Mouse (Mus musculus): ENCODE results near the gene Olfr658. TPM values are rescaled to one million over a fixed set of nuclear protein-coding genes. Genes with fewer than 3 reads are reported as not detected.

Olfr658 gene
- 0.06 TPM in 1 of 2 replicates, not detected in the other for polyA plus RNA-seq (2012; rRNA removed)

- 30% methylated on average over 21 of the region's 22 CpGs for WGBS
- H3K27me3 ChIP-seq (ENCODE audit: control insufficient read depth, insufficient read depth, low read length): no peaks in the 10 kb centered on the region
- H3K27ac ChIP-seq (ENCODE audit: insufficient read depth, low read depth, low read length): no peak within 1 kb of the TSS
- peak within 1 kb of the TSS; percentile 50 for H3K4me3 ChIP-seq (ENCODE audit: low read depth, low read length)
- H3K4me1 ChIP-seq (ENCODE audit: control insufficient read depth, insufficient read depth, insufficient read length, low read length): peaks cover 2% of the 10 kb centered on the region; the same call in 1 of the 2 replicates
- no peaks in the 10 kb centered on the region for H3K36me3 ChIP-seq (ENCODE audit: control insufficient read depth, insufficient read depth, low read length)
- TF ChIP-seq CTCF (IDR thresholded peaks at IDR 0.05; ENCODE audit: extremely low read depth, insufficient read length, insufficient replicate concordance, low read depth, low read length) (peak; percentile 35; the same call in 1 of the 2 replicates), POLR2A (IDR thresholded peaks at IDR 0.05; ENCODE audit: low read depth, low read length) (no peak)
These were observed at the start of gene Olfr658 for GRCm38 (mm10) chr7:104646841-104647482. Gene Olfr658 (minus strand): TSS chr7:104647305.

- WGBS: 86% methylated on average over 2 of the region's 2 CpGs
- no peaks in the 10 kb centered on the region for H3K4me1 ChIP-seq (ENCODE audit: control insufficient read depth, insufficient read depth, insufficient read length, low read length)
- no peak within 1 kb of the TSS for H3K27ac ChIP-seq (ENCODE audit: insufficient read depth, low read depth, low read length)
- no peak for TF ChIP-seq CTCF (IDR thresholded peaks at IDR 0.05; ENCODE audit: extremely low read depth, insufficient read length, insufficient replicate concordance, low read depth, low read length)
- H3K36me3 ChIP-seq (ENCODE audit: control insufficient read depth, insufficient read depth, low read length): no peaks in the 10 kb centered on the region
- no peak within 1 kb of the TSS for H3K4me3 ChIP-seq (ENCODE audit: low read depth, low read length)
- no peaks in the 10 kb centered on the region for H3K27me3 ChIP-seq (ENCODE audit: control insufficient read depth, insufficient read depth, low read length)
These were observed 39.1 kb upstream of the Olfr658 start, which contains the start of gene Olfr661 for GRCm38 (mm10) chr7:104686201-104686600. Gene Olfr661 (plus strand): TSS chr7:104686501.

GRCm38 (mm10) chr7:104666453-104666852 lies 19.3 kb upstream of the Olfr658 start, which contains the start of gene Olfr659:
Gene Olfr659 (plus strand): TSS chr7:104666753.
- WGBS: 88% methylated on average over 3 of the region's 3 CpGs
- TF ChIP-seq CTCF (IDR thresholded peaks at IDR 0.05; ENCODE audit: extremely low read depth, insufficient read length, insufficient replicate concordance, low read depth, low read length) (no peak), POLR2A (IDR thresholded peaks at IDR 0.05; ENCODE audit: low read depth, low read length) (no peak)
- Histone ChIP-seq H3K27ac (ENCODE audit: insufficient read depth, low read depth, low read length) (no peak within 1 kb of the TSS), H3K27me3 (ENCODE audit: control insufficient read depth, insufficient read depth, low read length) (no peaks in the 10 kb centered on the region), H3K4me1 (ENCODE audit: control insufficient read depth, insufficient read depth, insufficient read length, low read length) (no peaks in the 10 kb centered on the region), H3K4me3 (ENCODE audit: low read depth, low read length) (no peak within 1 kb of the TSS), H3K36me3 (ENCODE audit: control insufficient read depth, insufficient read depth, low read length) (no peaks in the 10 kb centered on the region)

GRCm38 (mm10) chr7:104624494-104624893 lies 22.6 kb downstream of the Olfr658 start, which contains the start of gene Olfr657:
Gene Olfr657 (plus strand): TSS chr7:104624794.
- Histone ChIP-seq H3K4me3 (ENCODE audit: low read depth, low read length) (no peak within 1 kb of the TSS), H3K27me3 (ENCODE audit: control insufficient read depth, insufficient read depth, low read length) (no peaks in the 10 kb centered on the region), H3K4me1 (ENCODE audit: control insufficient read depth, insufficient read depth, insufficient read length, low read length) (no peaks in the 10 kb centered on the region), H3K36me3 (ENCODE audit: control insufficient read depth, insufficient read depth, low read length) (no peaks in the 10 kb centered on the region), H3K27ac (ENCODE audit: insufficient read depth, low read depth, low read length) (no peak within 1 kb of the TSS)
- TF ChIP-seq CTCF (IDR thresholded peaks at IDR 0.05; ENCODE audit: extremely low read depth, insufficient read length, insufficient replicate concordance, low read depth, low read length) (no peak), POLR2A (IDR thresholded peaks at IDR 0.05; ENCODE audit: low read depth, low read length) (no peak)

- H3K27me3 ChIP-seq (ENCODE audit: control insufficient read depth, insufficient read depth, low read length): no peaks in the 10 kb centered on the region
- H3K36me3 ChIP-seq (ENCODE audit: control insufficient read depth, insufficient read depth, low read length): no peaks in the 10 kb centered on the region
- WGBS: 73% methylated on average over 4 of the region's 4 CpGs
- H3K4me3 ChIP-seq (ENCODE audit: low read depth, low read length): no peak within 1 kb of the TSS
- no peak for TF ChIP-seq CTCF (IDR thresholded peaks at IDR 0.05; ENCODE audit: extremely low read depth, insufficient read length, insufficient replicate concordance, low read depth, low read length)
- no peak for TF ChIP-seq POLR2A (IDR thresholded peaks at IDR 0.05; ENCODE audit: low read depth, low read length)
- no peaks in the 10 kb centered on the region for H3K4me1 ChIP-seq (ENCODE audit: control insufficient read depth, insufficient read depth, insufficient read length, low read length)
- no peak within 1 kb of the TSS for H3K27ac ChIP-seq (ENCODE audit: insufficient read depth, low read depth, low read length)
These were observed 33.5 kb downstream of the Olfr658 start, which contains the start of gene Olfr656 for GRCm38 (mm10) chr7:104613655-104614054. Gene Olfr656 (plus strand): TSS chr7:104613955.

GRCm38 (mm10) chr7:104604727-104605126 lies 42.4 kb downstream of the Olfr658 start:
- Histone ChIP-seq H3K4me1 (ENCODE audit: control insufficient read depth, insufficient read depth, insufficient read length, low read length) (peaks cover 2% of the 10 kb centered on the region; the same call in 1 of the 2 replicates), H3K27ac (ENCODE audit: insufficient read depth, low read depth, low read length) (no peak overlapping the region), H3K4me3 (ENCODE audit: low read depth, low read length) (no peak overlapping the region), H3K36me3 (ENCODE audit: control insufficient read depth, insufficient read depth, low read length) (no peaks in the 10 kb centered on the region), H3K27me3 (ENCODE audit: control insufficient read depth, insufficient read depth, low read length) (no peaks in the 10 kb centered on the region)
- TF ChIP-seq CTCF (IDR thresholded peaks at IDR 0.05; ENCODE audit: extremely low read depth, insufficient read length, insufficient replicate concordance, low read depth, low read length) (no peak), POLR2A (IDR thresholded peaks at IDR 0.05; ENCODE audit: low read depth, low read length) (no peak)

- Histone ChIP-seq H3K36me3 (ENCODE audit: control insufficient read depth, insufficient read depth, low read length) (no peaks in the 10 kb centered on the region), H3K4me1 (ENCODE audit: control insufficient read depth, insufficient read depth, insufficient read length, low read length) (peaks cover 2% of the 10 kb centered on the region; the same call in 1 of the 2 replicates), H3K27ac (ENCODE audit: insufficient read depth, low read depth, low read length) (no peak overlapping the region), H3K27me3 (ENCODE audit: control insufficient read depth, insufficient read depth, low read length) (no peaks in the 10 kb centered on the region), H3K4me3 (ENCODE audit: low read depth, low read length) (no peak overlapping the region)
- TF ChIP-seq CTCF (IDR thresholded peaks at IDR 0.05; ENCODE audit: extremely low read depth, insufficient read length, insufficient replicate concordance, low read depth, low read length) (peak; percentile 74; the same call in 1 of the 2 replicates), POLR2A (IDR thresholded peaks at IDR 0.05; ENCODE audit: low read depth, low read length) (no peak)
- WGBS: 8% methylated on average over 3 of the region's 3 CpGs
These were observed 43.9 kb downstream of the Olfr658 start for GRCm38 (mm10) chr7:104603173-104603572.
